Mouse (Mus musculus) left cerebral cortex, adult 18-20 months (tissue): ENCODE measurements around the gene Galc. TPM values are rescaled to one million over a fixed set of nuclear protein-coding genes. Genes with fewer than 3 reads are reported as not detected.
A peak's percentile ranks its signal among the peaks of the same experiment; 100 is the strongest.
"Not testable (repeated sequence)": the region's sequence is repeated elsewhere in the genome, so short reads cannot be mapped to it uniquely, and the experiment has no call there.

ENCODE experiments used
- DNase-seq, 2 experiments: peaks; one replicate each; pipeline ENCODE4 v3.0.0; 2021 to 2022; ENCODE audit warnings: low spot score in 2 of 2, mixed read lengths in 1 of 2
- total RNA-seq, 2 experiments: library from RNA; stranded (reverse); gene quantifications; 2 replicates each; pipeline ENCODE4 v1.2.3; 2021

Gene Galc
- total RNA-seq, 2 experiments from 2014 or later: 20.8 to 22.3 TPM

DNA sequence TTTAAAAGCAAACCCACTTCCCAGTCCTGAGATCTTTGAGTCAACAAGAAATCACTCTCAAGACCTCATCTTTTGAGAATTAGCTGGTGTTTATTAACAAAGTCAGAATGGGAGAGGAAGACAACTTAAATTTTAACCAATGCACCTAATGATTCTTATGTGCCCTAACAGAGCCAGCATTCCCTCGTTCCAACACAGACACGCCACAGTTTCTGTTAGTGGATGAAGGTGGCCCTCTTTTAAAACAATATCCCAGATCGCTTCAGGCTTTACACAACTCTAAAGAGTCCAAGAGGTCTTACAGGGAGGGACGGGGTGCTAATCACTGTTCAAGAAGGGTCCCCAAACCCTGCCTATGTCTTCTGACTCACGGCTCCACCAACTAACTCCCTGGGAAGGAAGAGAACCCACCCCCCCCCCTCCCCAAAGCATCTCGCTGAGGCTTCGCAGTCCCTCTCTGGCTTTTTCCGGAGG is 851 bp downstream of the Galc start:
- no peak for DNase-seq

- no peak for DNase-seq
Observed at GRCm38 (mm10) chr12:98255373-98255995, 3.8 kb downstream of the Galc start.

- no peak for DNase-seq
Observed at GRCm38 (mm10) chr12:98252417-98252816, 6.8 kb downstream of the Galc start.

DNA sequence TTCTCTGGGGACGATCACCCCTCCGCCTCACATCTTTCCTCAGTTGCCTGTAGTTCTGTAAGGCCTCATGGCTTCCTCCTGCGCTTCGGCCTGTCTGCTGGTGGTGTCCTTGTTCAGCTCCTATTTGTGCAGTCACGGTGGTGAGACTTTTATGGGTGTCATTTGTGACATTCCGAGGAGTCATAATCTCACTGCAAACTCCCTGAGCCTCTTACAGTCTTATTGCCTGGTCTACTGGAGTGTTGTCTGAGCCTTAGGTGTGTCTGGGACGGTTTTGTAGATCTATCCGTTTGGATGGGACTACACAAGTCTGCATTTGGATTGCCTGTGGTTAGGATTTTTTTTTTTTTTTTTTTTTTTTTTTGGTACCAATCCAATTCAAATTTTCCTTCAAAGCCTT is 8.9 kb downstream of the Galc start:
- no peak for DNase-seq

DNA sequence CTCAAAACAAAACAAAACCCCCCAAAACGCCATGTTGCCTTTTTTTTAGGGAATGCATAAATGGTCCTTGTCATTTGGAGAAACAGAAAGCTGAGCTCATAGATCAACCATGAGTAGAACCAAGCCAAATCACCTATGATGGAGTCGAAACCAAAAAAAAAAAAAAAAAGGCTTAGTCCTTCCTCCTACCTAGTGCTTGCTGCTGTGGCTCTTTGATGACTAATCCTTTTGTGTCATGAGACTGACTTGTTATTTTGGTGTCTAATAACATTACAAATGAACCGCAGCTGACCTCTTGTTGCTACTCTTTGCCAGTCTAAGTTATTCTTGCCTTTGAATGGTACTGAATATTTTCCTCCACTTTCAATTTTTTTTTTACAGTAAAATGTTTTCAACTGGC is 9.6 kb downstream of the Galc start:
- no peak for DNase-seq

GRCm38 (mm10) chr12:98246835-98247234 is 12.4 kb downstream of the Galc start:
- no peak for DNase-seq

DNA sequence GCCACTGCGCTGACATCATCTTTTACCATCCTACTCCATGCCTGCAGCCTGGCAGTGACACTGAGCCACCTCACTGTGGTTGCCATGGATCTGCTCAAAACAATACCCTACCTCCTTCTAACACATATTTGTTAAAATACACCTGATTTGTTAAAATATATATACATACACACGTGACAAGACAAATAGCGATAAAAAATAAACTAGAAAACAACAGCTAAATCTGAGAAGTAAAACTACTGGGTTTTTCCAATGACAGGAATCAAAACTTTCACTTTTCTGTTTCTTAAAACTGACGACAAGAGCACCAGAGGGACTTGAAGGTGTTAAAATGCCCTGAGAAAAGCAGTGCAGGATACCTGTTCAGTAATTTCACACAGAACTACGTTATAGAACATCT is 14.4 kb downstream of the Galc start:
- DNase-seq: no peak

DNA sequence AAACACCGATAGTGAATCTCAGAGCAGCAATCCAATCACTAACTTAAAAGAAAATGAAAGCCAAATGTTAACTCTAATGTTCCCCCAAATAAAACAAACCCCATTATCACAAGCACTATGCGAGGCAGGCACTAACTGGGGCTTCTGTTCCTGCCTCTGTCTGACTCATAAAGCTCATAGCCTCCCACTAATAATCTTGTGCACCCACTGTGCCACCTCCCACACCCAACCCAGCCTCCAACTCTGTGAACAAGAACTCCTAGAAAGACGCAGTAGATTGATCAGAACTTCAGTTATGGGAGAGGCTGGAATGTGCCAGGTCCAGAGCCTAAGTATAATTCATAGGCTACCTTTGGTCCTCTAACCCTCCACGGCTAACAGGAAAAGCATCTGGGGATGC is 15.1 kb downstream of the Galc start:
- no peak for DNase-seq

DNA sequence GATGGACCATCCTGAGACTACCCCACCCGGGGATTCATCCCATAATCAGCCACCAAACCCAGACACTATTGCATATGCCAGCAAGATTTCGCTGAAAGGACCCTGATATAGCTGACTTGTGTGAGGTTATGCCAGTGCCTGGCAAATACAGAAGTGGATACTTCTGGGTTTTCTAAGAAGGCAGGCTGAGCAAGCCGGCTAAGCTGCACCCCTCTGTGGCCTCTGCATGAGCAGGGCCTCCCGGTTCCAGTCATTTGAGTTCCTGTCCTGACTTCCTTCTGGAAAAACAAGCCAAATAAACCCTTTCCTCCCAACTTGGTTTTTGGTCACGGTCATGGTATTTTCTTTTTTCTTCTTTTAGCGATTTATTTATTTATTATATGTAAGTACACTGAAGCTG is 20.8 kb downstream of the Galc start:
- DNase-seq: not testable (repeated sequence)

- no peak for DNase-seq
Observed at GRCm38 (mm10) chr12:98227037-98227436, 32.2 kb downstream of the Galc start.

GRCm38 (mm10) chr12:98223286-98223685 is 36.0 kb downstream of the Galc start:
- no peak for DNase-seq

- DNase-seq: no peak
Observed at GRCm38 (mm10) chr12:98216432-98216831, 42.8 kb downstream of the Galc start.

DNA sequence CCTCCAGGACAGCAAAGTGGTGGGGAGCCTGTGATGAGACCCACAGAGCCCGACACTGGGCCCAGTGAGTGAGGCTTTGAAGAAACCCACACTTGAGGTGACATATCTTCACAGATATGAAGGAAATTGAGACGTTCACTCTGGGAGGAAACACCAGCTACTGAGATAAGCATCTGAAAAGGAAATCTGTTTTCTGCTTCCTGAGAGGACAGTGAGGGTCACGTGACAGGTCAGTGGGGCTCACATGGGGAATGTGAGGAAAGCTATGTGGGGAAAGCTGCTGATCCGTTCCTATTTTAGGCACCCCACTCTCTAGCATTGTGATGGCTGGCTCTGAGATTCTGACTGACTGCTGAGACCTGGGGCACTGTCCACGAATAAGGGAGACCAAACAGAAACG is 43.7 kb downstream of the Galc start:
- no peak for DNase-seq

DNA sequence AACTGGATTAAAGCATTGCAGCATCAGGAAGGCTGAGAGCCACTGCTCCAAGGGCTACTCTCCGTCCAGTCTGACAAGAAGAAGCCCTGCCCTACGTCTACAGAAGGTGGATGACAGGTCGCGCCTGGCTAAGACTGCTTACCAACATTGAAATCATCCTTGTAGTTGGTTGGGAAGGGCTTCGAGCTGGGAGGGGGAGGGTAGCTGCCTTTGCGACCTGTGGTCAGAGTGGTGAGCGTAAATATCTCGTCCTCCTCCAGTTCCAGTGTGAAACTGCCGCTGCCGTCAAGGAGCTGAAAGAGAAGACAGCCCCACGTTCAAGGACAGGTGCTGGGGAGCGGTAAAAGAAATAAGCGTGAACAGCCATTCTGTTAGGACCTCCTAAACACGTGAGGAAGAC is 45.1 kb downstream of the Galc start:
- DNase-seq: no peak

DNA sequence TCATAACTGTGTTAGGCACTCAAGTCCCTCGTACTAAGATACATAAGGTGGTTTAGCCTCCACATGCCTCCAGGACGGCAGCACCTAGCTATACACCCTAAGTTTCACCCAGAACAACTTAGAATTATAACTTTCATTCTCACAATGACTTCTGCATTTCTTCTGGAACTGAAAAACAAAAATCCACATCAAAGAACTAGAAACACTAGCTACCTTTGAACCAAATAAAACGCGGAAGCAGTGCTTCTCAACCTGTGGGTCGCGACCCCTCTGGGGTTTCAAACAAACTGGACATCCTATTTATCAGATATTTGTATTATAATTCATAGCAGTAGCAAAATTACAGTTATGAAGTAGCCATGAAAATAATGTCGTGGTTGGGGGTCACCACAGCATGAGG is 45.5 kb downstream of the Galc start:
- no peak for DNase-seq

DNA sequence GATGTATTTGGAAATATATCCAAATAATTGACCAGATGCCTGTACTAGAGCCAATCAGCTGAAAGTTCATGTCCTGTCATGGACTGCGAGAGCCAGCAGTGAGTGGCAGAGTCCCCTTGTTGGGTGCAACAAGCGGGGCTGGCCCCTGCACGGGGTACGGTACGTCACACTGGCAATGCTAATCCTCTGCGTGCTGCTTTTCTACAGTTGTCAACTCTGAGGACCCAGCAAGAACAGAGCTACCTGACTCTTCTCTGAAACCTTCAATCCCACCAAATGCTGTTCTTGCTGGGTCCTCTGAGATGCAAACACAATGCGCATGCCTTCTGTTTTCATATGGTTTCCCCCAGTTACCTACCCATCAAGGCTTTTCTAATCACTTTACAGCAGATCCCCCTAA is 45.9 kb downstream of the Galc start:
- DNase-seq: no peak

GRCm38 (mm10) chr12:98212457-98213175 is 46.6 kb downstream of the Galc start:
- DNase-seq: peak in 1 of 2 experiments; percentile 19

DNA sequence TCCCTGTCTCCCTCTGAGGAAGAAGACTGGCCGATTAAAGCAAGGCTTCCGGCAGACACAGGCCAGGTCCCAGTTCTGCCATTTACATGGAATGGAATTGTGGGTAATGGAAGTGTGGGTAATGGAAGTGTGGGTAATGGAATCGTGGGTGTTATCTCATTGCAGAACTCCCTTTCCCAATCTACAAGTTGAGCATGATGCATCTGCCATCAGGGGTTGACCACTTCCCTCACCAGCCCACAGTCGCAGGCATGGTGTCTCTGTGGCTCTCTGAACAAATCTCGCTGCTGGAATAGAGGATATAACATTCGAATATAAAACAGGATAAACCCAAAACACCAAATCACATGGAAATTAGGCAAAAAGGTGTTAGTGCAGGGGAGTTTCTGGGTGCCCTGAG is 48.8 kb downstream of the Galc start:
- DNase-seq: no peak

GRCm38 (mm10) chr12:98208104-98208503 is 51.2 kb downstream of the Galc start:
- DNase-seq: no peak

DNA sequence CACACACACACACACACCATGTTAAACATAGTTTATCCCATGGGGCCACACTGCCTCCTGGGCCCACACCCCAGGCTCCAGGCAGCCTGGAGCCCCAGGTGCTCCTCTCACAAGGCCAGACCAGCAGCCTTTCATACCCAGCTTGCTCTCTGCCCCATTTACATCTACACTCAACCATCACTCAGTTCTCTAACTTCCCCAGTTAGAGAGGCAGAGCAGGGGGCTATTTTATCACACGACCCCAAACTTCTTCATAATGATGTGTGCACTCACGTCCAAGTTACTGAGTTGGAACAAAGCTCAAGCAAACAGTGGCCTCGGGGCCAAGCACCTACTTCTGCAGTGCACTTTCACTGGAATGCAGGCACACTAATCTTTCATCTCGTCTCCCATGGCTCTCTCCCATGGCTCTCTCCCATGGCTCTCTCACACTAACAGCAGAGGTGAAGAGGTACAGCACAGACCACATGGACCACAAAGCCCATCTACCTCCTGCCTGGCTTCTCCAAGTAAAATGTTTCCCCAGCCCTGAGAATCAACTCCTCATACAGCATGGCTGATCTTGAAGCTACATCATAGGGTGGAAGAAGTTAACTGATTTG is 53.7 kb downstream of the Galc start:
- no peak for DNase-seq

DNA sequence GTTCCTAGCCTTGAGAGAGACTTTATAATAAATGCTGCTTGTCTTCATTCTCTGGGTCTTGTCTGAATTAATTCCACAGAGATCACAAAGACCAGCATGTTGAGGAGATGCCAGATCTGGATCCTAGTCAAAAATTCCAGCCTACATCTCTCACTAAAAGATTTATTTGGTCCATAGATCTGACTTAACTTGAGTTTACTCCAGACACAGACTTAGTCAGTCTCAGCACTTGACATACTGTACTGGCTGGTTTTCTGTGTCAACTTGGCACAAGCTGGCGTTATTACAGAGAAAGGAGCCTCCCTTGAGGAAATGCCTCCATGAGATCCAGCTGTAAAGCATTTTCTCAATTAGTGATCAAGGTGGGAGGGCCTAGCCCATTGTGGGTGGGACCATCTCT is 61.9 kb downstream of the Galc start:
- no peak for DNase-seq

GRCm38 (mm10) chr12:98190201-98190600 is 69.1 kb downstream of the Galc start:
- no peak for DNase-seq

DNA sequence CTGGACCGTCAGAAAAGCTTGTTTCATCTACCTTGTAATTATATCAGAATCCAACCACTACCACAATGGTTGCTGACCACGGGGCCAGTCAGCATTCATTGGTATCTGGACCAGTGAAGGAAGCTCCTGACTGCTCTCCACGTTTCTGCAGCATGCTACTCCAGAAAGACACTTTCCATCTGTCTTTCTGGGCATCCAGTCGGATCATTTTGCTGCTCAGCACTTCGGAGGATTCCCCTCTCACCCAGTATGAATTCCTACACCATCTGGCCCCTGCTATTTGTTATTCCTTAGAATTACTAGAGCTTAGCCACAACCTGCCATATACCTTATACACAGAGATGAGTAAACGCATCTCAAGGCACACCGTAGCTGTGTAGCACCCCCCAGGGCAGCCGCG is 70.2 kb downstream of the Galc start:
- DNase-seq: no peak
